Mouse (Mus musculus) heart, postnatal 4 days (tissue): ENCODE measurements around the gene AI464131. TPM values are rescaled to one million over a fixed set of nuclear protein-coding genes. Genes with fewer than 3 reads are reported as not detected.
"Not testable (repeated sequence)": the region's sequence is repeated elsewhere in the genome, so short reads cannot be mapped to it uniquely, and the experiment has no call there.

Experiments
- DNase-seq: peaks from one replicate; pipeline ENCODE4 v3.0.0; 2021
- total RNA-seq, 2 experiments: library from RNA; stranded (reverse); gene quantifications; 2 replicates each; pipeline ENCODE4 v1.2.3; 2021

Gene AI464131
- total RNA-seq, 2 experiments from 2014 or later: 9.2 to 10.7 TPM

DNA sequence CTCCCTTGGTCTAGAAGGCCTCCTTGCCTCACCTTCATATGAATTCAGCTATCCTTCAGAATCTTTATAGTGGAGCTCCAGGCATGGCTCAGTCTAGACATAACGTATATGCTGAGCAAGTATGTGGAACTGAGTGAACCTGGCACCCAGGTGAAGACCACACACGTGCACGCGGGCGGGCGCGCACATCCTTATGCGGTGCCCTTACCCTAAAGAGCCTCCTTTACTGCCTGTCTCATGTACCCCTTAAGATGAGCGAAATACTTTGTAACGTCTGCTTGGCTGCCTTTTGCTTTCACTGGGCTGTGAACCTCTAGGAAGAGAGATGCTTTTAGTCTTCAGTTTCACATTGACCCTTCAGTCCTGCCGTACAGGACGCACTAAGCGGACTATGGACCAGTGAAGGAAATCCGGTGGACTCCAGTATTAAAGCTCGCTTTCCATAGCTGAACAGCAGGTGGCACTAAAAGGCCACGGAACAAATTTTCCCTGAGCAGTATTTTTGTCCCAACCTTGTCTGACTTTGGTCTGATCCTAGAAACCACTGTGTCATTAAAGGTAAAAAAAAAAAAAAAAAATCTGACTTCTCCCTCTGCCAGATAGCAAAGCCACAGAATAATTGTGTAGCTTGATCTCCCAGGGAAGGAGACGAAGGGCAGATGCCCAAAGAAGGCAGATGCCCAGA lies 34.3 kb downstream of the AI464131 start:
- peak; percentile 78 for DNase-seq

DNA sequence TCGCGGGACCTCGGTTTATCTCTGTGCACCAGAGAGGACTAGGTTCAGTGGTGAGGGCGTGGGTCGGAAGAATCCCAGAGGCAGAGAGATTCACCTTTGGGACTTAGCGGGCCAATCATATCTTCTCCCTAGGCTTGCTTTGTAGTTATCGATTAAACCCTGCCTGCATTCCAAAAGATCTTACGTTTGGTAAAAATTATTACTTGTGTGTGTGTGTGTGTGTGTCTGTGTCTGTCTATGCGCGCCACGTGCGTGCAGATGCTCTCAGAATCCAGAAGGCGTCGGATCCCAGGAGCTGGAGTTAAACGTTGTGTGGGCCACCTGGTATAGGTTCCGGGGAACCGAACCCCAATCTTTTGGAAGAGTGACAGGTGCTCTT lies 37.6 kb downstream of the AI464131 start:
- no peak for DNase-seq

DNA sequence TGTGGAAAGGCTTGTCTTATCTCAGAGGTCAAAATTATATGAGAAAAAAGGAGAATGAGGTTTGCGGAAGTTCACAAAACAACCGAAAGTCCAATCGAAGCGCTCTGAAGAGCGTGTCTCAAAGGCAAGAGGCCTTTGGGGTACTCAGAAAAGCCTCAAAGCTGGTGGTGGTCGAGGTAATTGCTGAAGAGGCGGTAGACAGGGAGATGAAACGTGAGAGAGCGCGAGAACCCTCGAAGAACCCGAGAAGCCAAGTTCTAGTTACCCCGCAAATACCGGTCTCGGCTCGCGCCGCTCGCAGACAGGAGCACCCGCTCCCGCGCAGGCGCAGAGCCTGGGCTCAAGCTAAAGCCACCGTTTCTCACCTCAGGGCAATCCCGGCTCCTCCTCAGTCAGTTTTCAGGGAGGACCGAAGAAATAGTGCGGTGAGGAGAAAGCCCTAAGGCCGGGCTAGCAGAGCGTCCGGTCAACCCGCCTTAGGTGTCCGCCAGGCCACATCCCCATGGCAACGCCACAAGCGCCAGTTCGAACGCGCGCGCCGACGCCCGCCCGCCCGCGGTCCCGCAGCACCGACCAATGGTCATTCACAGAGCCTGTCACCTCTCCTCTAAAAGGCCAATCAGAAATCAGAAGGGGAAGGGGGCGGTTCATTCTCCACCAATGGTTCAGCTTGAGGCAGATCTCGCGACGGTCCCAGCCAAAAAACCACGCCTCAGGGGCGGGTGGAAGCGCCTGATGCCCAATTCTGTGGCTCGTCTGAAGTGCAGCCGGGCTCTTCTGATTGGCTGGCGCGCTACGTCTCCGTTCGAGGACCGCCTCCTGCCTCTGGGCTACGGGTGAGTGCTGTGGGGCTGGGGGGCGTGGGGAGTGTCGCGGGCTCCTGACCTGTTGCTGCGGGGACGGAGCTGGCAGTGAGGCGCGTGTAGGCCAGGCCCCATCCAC lies 38.3 kb downstream of the AI464131 start, which contains the start of the genes Kif24 and Nudt2:
Gene Kif24, minus strand, starts transcription at position 543 of the 942 bp plus-strand sequence.
Gene Nudt2, plus strand, starts transcription at position 807 of the 942 bp plus-strand sequence.
- DNase-seq: peak; percentile 97

DNA sequence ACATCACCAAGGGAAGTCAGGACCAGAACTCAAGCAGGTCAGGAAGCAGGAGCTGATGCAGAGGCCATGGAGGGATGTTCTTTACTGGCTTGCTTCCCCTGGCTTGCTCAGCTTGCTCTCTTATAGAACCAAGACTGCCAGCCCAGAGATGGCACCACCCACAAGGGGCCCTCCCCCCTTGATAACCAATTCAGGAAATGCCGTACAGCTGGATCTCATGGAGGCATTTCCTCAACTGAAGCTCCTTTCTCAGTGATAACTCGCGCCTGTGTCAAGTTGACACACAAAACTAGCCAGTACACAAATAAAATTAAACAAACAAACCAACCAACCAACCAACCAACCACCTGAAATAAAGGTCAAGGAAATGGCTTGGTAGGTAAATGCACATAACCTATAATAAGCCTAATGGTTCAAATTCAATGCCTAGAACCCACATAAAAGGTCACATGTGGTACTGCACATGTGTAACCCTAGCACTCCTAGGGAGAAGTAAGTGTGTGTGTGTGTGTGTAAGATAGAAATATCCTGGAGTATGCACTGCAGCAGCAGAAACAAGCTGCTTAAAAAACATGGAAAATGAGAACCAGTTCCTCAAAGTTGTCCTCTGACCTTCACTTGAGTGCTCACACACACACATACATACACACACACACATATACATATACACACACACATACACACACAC lies 39.7 kb downstream of the AI464131 start:
- DNase-seq: not testable (repeated sequence)

DNA sequence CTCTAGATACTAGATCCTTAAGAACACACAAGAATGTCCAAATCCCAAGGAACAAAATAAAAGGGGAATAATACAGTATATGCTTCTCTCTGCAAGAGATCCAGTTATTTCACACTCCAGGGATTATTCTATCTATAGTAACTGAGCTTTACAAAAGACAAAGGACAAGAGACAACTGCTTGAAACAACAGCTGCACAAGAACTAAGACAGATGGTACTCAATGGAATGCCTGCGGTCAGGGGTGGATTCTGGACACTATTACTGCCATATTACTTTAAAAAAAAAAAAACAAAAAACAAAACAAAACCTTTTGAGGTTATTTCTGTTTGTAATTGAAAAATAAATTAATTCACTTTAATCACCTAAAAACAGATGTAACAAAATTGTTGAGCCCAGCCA lies 42.2 kb downstream of the AI464131 start:
- no peak for DNase-seq

DNA sequence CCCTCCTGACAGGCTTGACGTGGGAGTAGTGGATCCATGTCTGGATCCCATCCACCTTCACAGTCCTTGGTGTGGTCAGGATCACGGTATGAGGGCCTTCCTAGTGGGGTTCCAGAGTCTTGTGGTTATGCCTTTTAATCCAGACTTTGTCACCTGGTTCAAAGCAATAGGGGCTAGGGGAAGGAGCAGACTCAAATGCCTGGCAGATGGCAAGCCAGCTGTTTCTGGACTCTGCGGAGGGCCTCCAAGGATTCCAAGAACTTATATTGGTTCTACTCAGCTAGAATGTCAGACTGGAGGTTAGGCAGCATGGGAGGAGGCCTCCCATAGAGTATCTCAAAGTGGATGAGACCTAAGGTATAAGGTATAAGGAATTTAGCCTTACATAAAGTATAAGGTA lies 55.3 kb downstream of the AI464131 start:
- no peak for DNase-seq

Other genes starting within 250 kb of the AI464131 start
- gene Ubap2, start 227.9 kb downstream of the AI464131 start, total RNA-seq: 10 to 100 TPM; 79.9 to 89.9 TPM
- 10 to 100 TPM; 38.5 to 46.0 TPM for gene Dcaf12, start 188.2 kb downstream of the AI464131 start, total RNA-seq
- gene Ubap1, start 154.1 kb downstream of the AI464131 start, total RNA-seq: 10 to 100 TPM; 35.1 to 38.4 TPM
- gene Kif24, start 38.2 kb downstream of the AI464131 start, total RNA-seq: 1 to 10 TPM; 4.4 to 4.6 TPM
- gene Nudt2, start 37.9 kb downstream of the AI464131 start, total RNA-seq: 10 to 100 TPM; 26.9 to 27.0 TPM
- gene 1110017D15Rik, start 14.3 kb upstream of the AI464131 start, total RNA-seq: not detected
- 10 to 100 TPM; 15.3 to 15.5 TPM for gene Fam219a, start 66.5 kb upstream of the AI464131 start, total RNA-seq
- 1 to 10 TPM; 1.3 to 1.7 TPM for gene Dnaic1, start 66.7 kb upstream of the AI464131 start, total RNA-seq
- gene Enho, start 137.2 kb upstream of the AI464131 start, total RNA-seq: 1 to 10 TPM; 5.5 to 5.8 TPM
- gene Cntfr, start 194.0 kb upstream of the AI464131 start, total RNA-seq: 1 to 10 TPM; 3.9 to 4.0 TPM
- gene Il11ra1, start 196.9 kb upstream of the AI464131 start, total RNA-seq: 10 to 100 TPM; 50.0 to 53.5 TPM
- 10 to 100 TPM; 27.8 to 28.6 TPM for gene Rpp25l, start 210.5 kb upstream of the AI464131 start, total RNA-seq
- 10 to 100 TPM; 77.5 to 86.9 TPM for gene Dctn3, start 220.1 kb upstream of the AI464131 start, total RNA-seq
- not detected for gene Arid3c, start 228.1 kb upstream of the AI464131 start, total RNA-seq